Mouse (Mus musculus) MEL (cell line): ENCODE data around the gene Wdr18. TPM values are rescaled to one million over a fixed set of nuclear protein-coding genes. Genes with fewer than 3 reads are reported as not detected.

Experiments
- DNase-seq: peaks from one replicate; pipeline ENCODE4 v3.0.0; 2011; ENCODE audit warnings: low read depth, low spot score
- H3K27ac ChIP-seq: 2 replicates; pipeline ENCODE4 v1.5.1; 2012; ENCODE audit warnings: low read depth, mild to moderate bottlenecking, control low read depth, low read length, moderate library complexity; ENCODE audit not compliant: control insufficient read depth
- H3K27me3 ChIP-seq, 2 experiments: fragments of 150-350 bp in 1 of 2; sonication (generic) in 1 of 2; 2 replicates each; pipeline ENCODE4 v1.6.1; 2012; ENCODE audit warnings: low read length in 2 of 2, mild to moderate bottlenecking in 2 of 2, improper control_type of control experiment in 1 of 2, moderate library complexity in 1 of 2; ENCODE audit not compliant: insufficient read depth in 2 of 2, control insufficient read depth in 1 of 2
- H3K36me3 ChIP-seq, 2 experiments: 2 replicates each; pipeline ENCODE4 v1.6.1; 2012 to 2014; ENCODE audit warnings: low read length in 2 of 2, improper control_type of control experiment in 1 of 2, inconsistent platforms in 1 of 2, mild to moderate bottlenecking in 1 of 2; ENCODE audit not compliant: insufficient read depth in 2 of 2, control insufficient read depth in 1 of 2
- H3K4me1 ChIP-seq, 2 experiments: fragments of 150-350 bp in 1 of 2; sonication (generic) in 1 of 2; 2 replicates each; pipeline ENCODE4 v1.6.1; 2012; ENCODE audit warnings: low read length in 2 of 2, improper control_type of control experiment in 1 of 2, mild to moderate bottlenecking in 1 of 2; ENCODE audit not compliant: insufficient read depth in 2 of 2, control insufficient read depth in 1 of 2
- H3K4me3 ChIP-seq, 2 experiments: fragments of 150-350 bp in 1 of 2; sonication (generic) in 1 of 2; 2 replicates each; pipeline ENCODE4 v1.5.1; 2012; ENCODE audit warnings: low read depth in 2 of 2, low read length in 2 of 2, mild to moderate bottlenecking in 2 of 2, moderate library complexity in 2 of 2, control low read depth in 1 of 2, improper control_type of control experiment in 1 of 2; ENCODE audit not compliant: control insufficient read depth in 1 of 2, insufficient read depth in 1 of 2
- H3K79me2 ChIP-seq: 2 replicates; pipeline ENCODE4 v1.6.1; 2012; ENCODE audit warnings: mild to moderate bottlenecking, low read length, moderate library complexity; ENCODE audit not compliant: control insufficient read depth, poor library complexity, insufficient read depth
- H3K9ac ChIP-seq: 2 replicates; pipeline ENCODE4 v1.6.1; 2012; ENCODE audit warnings: low read depth, mild to moderate bottlenecking, control low read depth, low read length, moderate library complexity; ENCODE audit not compliant: control insufficient read depth, poor library complexity, severe bottlenecking
- H3K9me3 ChIP-seq: fragments of 150-350 bp; sonication (generic); replicated peaks from 2 replicates; pipeline ENCODE4 v1.6.1; 2012; ENCODE audit warnings: mild to moderate bottlenecking, low read length, improper control_type of control experiment, moderate library complexity; ENCODE audit not compliant: insufficient read depth
- BHLHE40 ChIP-seq: IDR thresholded peaks from 2 replicates; pipeline ENCODE4 v1.6.1; 2012; ENCODE audit warnings: low read depth, mild to moderate bottlenecking, inconsistent platforms, low read length, improper control_type of control experiment, borderline replicate concordance
- E2F4 ChIP-seq: IDR thresholded peaks from 2 replicates; pipeline ENCODE4 v1.6.1; 2011; ENCODE audit warnings: low read depth, low read length, improper control_type of control experiment, borderline replicate concordance
- ELF1 ChIP-seq: IDR thresholded peaks from 2 replicates; pipeline ENCODE4 v1.6.1; 2014; ENCODE audit warnings: low read depth, mild to moderate bottlenecking, inconsistent platforms, low read length, improper control_type of control experiment, moderate library complexity
- ETS1 ChIP-seq: IDR thresholded peaks from 2 replicates; pipeline ENCODE4 v1.6.1; 2012; ENCODE audit warnings: low read depth, mild to moderate bottlenecking, inconsistent platforms, low read length, improper control_type of control experiment, moderate library complexity
- JUND ChIP-seq: IDR thresholded peaks from 2 replicates; pipeline ENCODE4 v1.6.1; 2011; ENCODE audit warnings: low read depth, mild to moderate bottlenecking, improper control_type of control experiment, low read length
- KAT2A ChIP-seq: conservative IDR thresholded peaks from 2 replicates; pipeline ENCODE4 v1.6.1; 2012; ENCODE audit warnings: low read depth, low read length, improper control_type of control experiment, inconsistent platforms
- MAFK ChIP-seq: IDR thresholded peaks from 2 replicates; pipeline ENCODE4 v1.6.1; 2011; ENCODE audit warnings: low read depth, mild to moderate bottlenecking, low read length, improper control_type of control experiment, borderline replicate concordance
- MAX ChIP-seq: IDR thresholded peaks from 2 replicates; pipeline ENCODE4 v1.6.1; 2011; ENCODE audit warnings: low read length, improper control_type of control experiment
- MAZ ChIP-seq: IDR thresholded peaks from 2 replicates; pipeline ENCODE4 v1.6.1; 2012; ENCODE audit warnings: low read depth, mild to moderate bottlenecking, inconsistent platforms, low read length, improper control_type of control experiment
- MEF2A ChIP-seq: IDR thresholded peaks from 2 replicates; pipeline ENCODE4 v1.6.1; 2014; ENCODE audit warnings: low read depth, mild to moderate bottlenecking, inconsistent platforms, low read length, improper control_type of control experiment; ENCODE audit not compliant: poor library complexity, insufficient replicate concordance, severe bottlenecking; ENCODE audit errors: extremely low read depth
- MXI1 ChIP-seq: IDR thresholded peaks from 2 replicates; pipeline ENCODE4 v1.6.1; 2011; ENCODE audit warnings: mild to moderate bottlenecking, low read depth, low read length, improper control_type of control experiment
- MYB ChIP-seq: IDR thresholded peaks from 2 replicates; pipeline ENCODE4 v1.6.1; 2011; ENCODE audit warnings: mild to moderate bottlenecking, low read depth, low read length, improper control_type of control experiment
- MYC ChIP-seq: IDR thresholded peaks from 2 replicates; pipeline ENCODE4 v1.6.1; 2011; ENCODE audit warnings: low read depth, mild to moderate bottlenecking, low read length, improper control_type of control experiment, moderate library complexity
- NELFE ChIP-seq: IDR thresholded peaks from 2 replicates; pipeline ENCODE4 v1.6.1; 2011; ENCODE audit warnings: low read depth, low read length, improper control_type of control experiment
- NRF1 ChIP-seq: IDR thresholded peaks from 2 replicates; pipeline ENCODE4 v1.6.1; 2014; ENCODE audit warnings: low read depth, mild to moderate bottlenecking, inconsistent platforms, low read length, improper control_type of control experiment, moderate library complexity; ENCODE audit not compliant: poor library complexity, insufficient read depth, severe bottlenecking
- POLR2AphosphoS2 ChIP-seq: IDR thresholded peaks from 2 replicates; pipeline ENCODE4 v1.6.1; 2011; ENCODE audit warnings: low read length, improper control_type of control experiment
- POLR2AphosphoS5 ChIP-seq: IDR thresholded peaks from 2 replicates; pipeline ENCODE4 v1.6.1; 2012; ENCODE audit warnings: low read depth, borderline replicate concordance, mild to moderate bottlenecking, inconsistent platforms, low read length, moderate library complexity, mixed read lengths
- RCOR1 ChIP-seq: IDR thresholded peaks from 2 replicates; pipeline ENCODE4 v1.6.1; 2012; ENCODE audit warnings: low read depth, mild to moderate bottlenecking, inconsistent platforms, low read length, improper control_type of control experiment
- SMC3 ChIP-seq: IDR thresholded peaks from 2 replicates; pipeline ENCODE4 v1.6.1; 2011; ENCODE audit warnings: low read depth, low read length, improper control_type of control experiment
- TBP ChIP-seq: IDR thresholded peaks from 2 replicates; pipeline ENCODE4 v1.8.0; 2011; ENCODE audit warnings: low read depth, low read length, improper control_type of control experiment
- TCF12 ChIP-seq: IDR thresholded peaks from 2 replicates; pipeline ENCODE4 v1.6.1; 2014; ENCODE audit warnings: low read depth, mild to moderate bottlenecking, inconsistent platforms, low read length, improper control_type of control experiment, moderate library complexity
- UBTF ChIP-seq: IDR thresholded peaks from 2 replicates; pipeline ENCODE4 v1.6.1; 2012; ENCODE audit warnings: low read depth, mild to moderate bottlenecking, inconsistent platforms, low read length, improper control_type of control experiment, moderate library complexity, borderline replicate concordance; ENCODE audit not compliant: insufficient read depth
- USF1 ChIP-seq: IDR thresholded peaks from 2 replicates; pipeline ENCODE4 v1.6.1; 2014; ENCODE audit warnings: low read depth, mild to moderate bottlenecking, inconsistent platforms, low read length, improper control_type of control experiment, moderate library complexity
- USF2 ChIP-seq, 2 experiments: IDR thresholded peaks; 2 replicates each; pipeline ENCODE4 v1.6.1; 2011 to 2012; ENCODE audit warnings: improper control_type of control experiment in 2 of 2, low read length in 2 of 2, borderline replicate concordance in 1 of 2, inconsistent platforms in 1 of 2, low read depth in 1 of 2, mild to moderate bottlenecking in 1 of 2; ENCODE audit not compliant: insufficient read depth in 1 of 2
- ZKSCAN1 ChIP-seq: IDR thresholded peaks from 2 replicates; pipeline ENCODE4 v1.6.1; 2012; ENCODE audit warnings: low read depth, mild to moderate bottlenecking, inconsistent platforms, low read length, improper control_type of control experiment, moderate library complexity
- ZMIZ1 ChIP-seq: IDR thresholded peaks from 2 replicates; pipeline ENCODE4 v1.6.1; 2012; ENCODE audit warnings: low read depth, mild to moderate bottlenecking, inconsistent platforms, low read length, improper control_type of control experiment, moderate library complexity
- ZNF384 ChIP-seq: IDR thresholded peaks from 2 replicates; pipeline ENCODE4 v1.6.1; 2012; ENCODE audit warnings: low read depth, mild to moderate bottlenecking, inconsistent platforms, low read length, improper control_type of control experiment
- polyA plus RNA-seq, 2 experiments: library from polyadenylated mRNA; stranded (reverse) in 1 of 2; unstranded in 1 of 2; fragments of >175 nt in 1 of 2; fragments of >200 nt in 1 of 2; gene quantifications; 2 replicates each; pipeline versions ENCODE4 v1.2.1 to v1.2.4; 2012; ENCODE audit warnings: low replicate concordance in 2 of 2, low read depth in 1 of 2; ENCODE audit not compliant: insufficient read length in 2 of 2, insufficient read depth in 1 of 2, missing spikeins in 1 of 2
- total RNA-seq: library from RNA; depleted of rRNA; stranded (reverse); fragments of 300-350 nt; gene quantifications from 2 replicates; pipeline ENCODE4 v1.2.3, GENCODE M21; 2012

Wdr18 gene
- total and polyA plus RNA-seq, 3 experiments, result 89.5 to 107 TPM; not detected in 1

GRCm38 (mm10) chr10:79917532-79918100, 42.3 kb upstream of the Wdr18 start:
- Histone ChIP-seq H3K4me1 (peaks cover 15 to 23% of the 10 kb centered on the region in 2 experiments), H3K36me3 (peaks cover 0 to 7% of the 10 kb centered on the region in 2 experiments; a peak in 2 of 4 replicates), H3K9me3 (no peaks in the 10 kb centered on the region), H3K79me2 (peaks cover 21% of the 10 kb centered on the region), H3K27ac (no peak overlapping the region), H3K4me3 (peak overlapping the region; percentile 76 to 99), H3K9ac (peak overlapping the region; percentile 80), H3K27me3 (no peaks in the 10 kb centered on the region)
- peak; percentile 37 for DNase-seq
- TF ChIP-seq POLR2AphosphoS5, result no peak

- peak overlapping the region; percentile 40 for H3K27ac ChIP-seq
- H3K27me3 ChIP-seq, result no peaks in the 10 kb centered on the region
- H3K4me1 ChIP-seq, result peaks cover 15 to 23% of the 10 kb centered on the region in 2 experiments
- H3K79me2 ChIP-seq, result peaks cover 21% of the 10 kb centered on the region
- peak overlapping the region; percentile 80 for H3K9ac ChIP-seq
- H3K9me3 ChIP-seq, result no peaks in the 10 kb centered on the region
- peak overlapping the region; percentile 64 to 99 for H3K4me3 ChIP-seq
- H3K36me3 ChIP-seq, result peaks cover 0 to 7% of the 10 kb centered on the region in 2 experiments; a peak in 2 of 4 replicates
- DNase-seq, result peak; percentile 83
- TF ChIP-seq MAZ (peak; percentile 55; the same call in 1 of the 2 replicates), MXI1 (peak; percentile 80), ZMIZ1 (peak; percentile 79), MAFK (no peak), SMC3 (no peak), ETS1 (peak; percentile 11; the same call in 1 of the 2 replicates), ZNF384 (no peak), MYC (peak; percentile 51), MYB (no peak), KAT2A (no peak), USF1 (no peak), ELF1 (no peak; the same call in 1 of the 2 replicates), TCF12 (0 out of 2 replicates have a peak, but pooled peaks have one; percentile 17), E2F4 (no peak), NELFE (peak; percentile 62), RCOR1 (no peak), NRF1 (peak; percentile 17; the same call in 1 of the 2 replicates), ZKSCAN1 (no peak), UBTF (0 out of 2 replicates have a peak, but pooled peaks have one; percentile 37), MEF2A (no peak), MAX (peak; percentile 59), JUND (no peak), POLR2AphosphoS2 (peak; percentile 60; the same call in 1 of the 2 replicates), TBP (peak; percentile 83), POLR2AphosphoS5 (no peak), BHLHE40 (peak; percentile 49; the same call in 1 of the 2 replicates), USF2 (IDR thresholded peaks at IDR 0.05; ENCODE audit: borderline replicate concordance in 1 of 2, insufficient read depth in 1 of 2, low read depth in 1 of 2, low read length in 2 of 2) (no peak)
These were observed 41.5 kb upstream of the Wdr18 start for GRCm38 (mm10) chr10:79918231-79919078.
